Mouse (Mus musculus) bone marrow macrophage, adult 2 months (primary cell): ENCODE measurements around the gene Prpsap1.

Experiments used
- CTCF ChIP-seq: IDR thresholded peaks from 2 replicates; pipeline ENCODE4 v1.5.1; 2012; ENCODE audit warnings: low read depth, mild to moderate bottlenecking, low read length, moderate library complexity
- POLR2A ChIP-seq: IDR thresholded peaks from 2 replicates; pipeline ENCODE4 v1.6.1; 2012; ENCODE audit warnings: mild to moderate bottlenecking, low read depth, low read length, borderline replicate concordance

- TF ChIP-seq CTCF = no peak
- no peak for TF ChIP-seq POLR2A
Measured at GRCm38 (mm10) chr11:116422562-116422961, 71.4 kb downstream of the Prpsap1 start.
